Mouse (Mus musculus): Measurements from ENCODE around the gene Syna.

- TF ChIP-seq CTCF (IDR thresholded peaks at IDR 0.05; ENCODE audit: borderline replicate concordance, extremely low read depth, insufficient read depth, insufficient read length) (no peak), POLR2A (IDR thresholded peaks at IDR 0.05; ENCODE audit: borderline replicate concordance, extremely low read depth, insufficient read depth, insufficient read length, poor library complexity, severe bottlenecking) (no peak)
Measured at GRCm38 (mm10) chr5:134510266-134510665, 49.7 kb downstream of the Syna start.

All from brain, embryonic 14.5 days (tissue).